Mouse (Mus musculus) limb, embryonic 14.5 days (tissue): ENCODE data around the gene Ngrn. TPM values are rescaled to one million over a fixed set of nuclear protein-coding genes. Genes with fewer than 3 reads are reported as not detected.

Experiments
- ATAC-seq: fragments of 200-750 bp; cut with Nextera tagmentation; 2 replicates; pipeline ENCODE4 v1.8.0; 2017; ENCODE audit warnings: low read depth, moderate number of reproducible peaks, moderate TSS enrichment; ENCODE audit not compliant: low FRiP score
- DNase-seq: peaks from one replicate; pipeline ENCODE4 v3.0.0-alpha.2; 2015; ENCODE audit warnings: low spot score
- H3K27ac ChIP-seq: fragments of 300-500 bp; sonication (generic); replicated peaks from 2 replicates; pipeline ENCODE4 v1.5.1; 2014; ENCODE audit warnings: low read depth, mild to moderate bottlenecking, low read length, moderate library complexity, mixed read lengths
- H3K27me3 ChIP-seq: fragments of 300-500 bp; sonication (generic); 2 replicates; pipeline ENCODE4 v1.6.1; 2014; ENCODE audit warnings: low read length, mixed read lengths; ENCODE audit not compliant: control insufficient read depth, insufficient read depth
- H3K36me3 ChIP-seq: fragments of 300-500 bp; sonication (generic); 2 replicates; pipeline ENCODE4 v1.6.1; 2014; ENCODE audit warnings: mild to moderate bottlenecking, low read length, moderate library complexity, mixed read lengths; ENCODE audit not compliant: control insufficient read depth, insufficient read depth
- H3K4me1 ChIP-seq: fragments of 300-500 bp; sonication (generic); 2 replicates; pipeline ENCODE4 v1.6.1; 2014; ENCODE audit warnings: antibody characterized with exemption, low read length, mixed read lengths; ENCODE audit not compliant: control insufficient read depth, insufficient read depth
- H3K4me2 ChIP-seq: fragments of 300-500 bp; sonication (generic); replicated peaks from 2 replicates; pipeline ENCODE4 v1.6.1; 2014; ENCODE audit warnings: low read depth, mild to moderate bottlenecking, low read length, moderate library complexity; ENCODE audit not compliant: severe bottlenecking
- H3K4me3 ChIP-seq: fragments of 300-500 bp; sonication (generic); replicated peaks from 2 replicates; pipeline ENCODE4 v1.5.1; 2014; ENCODE audit warnings: low read length
- H3K9ac ChIP-seq: fragments of 300-500 bp; sonication (generic); 2 replicates; pipeline ENCODE4 v1.6.1; 2014; ENCODE audit warnings: mild to moderate bottlenecking, low read depth, low read length, moderate library complexity; ENCODE audit not compliant: severe bottlenecking
- H3K9me3 ChIP-seq: fragments of 300-500 bp; sonication (generic); 2 replicates; pipeline ENCODE4 v1.6.1; 2016; ENCODE audit warnings: low read length; ENCODE audit not compliant: control insufficient read depth
- POLR2A ChIP-seq: fragments of 200-500 bp; IDR thresholded peaks from 2 replicates; pipeline ENCODE4 v1.8.0; 2012; ENCODE audit warnings: inconsistent platforms, mild to moderate bottlenecking, moderate library complexity, borderline replicate concordance; ENCODE audit not compliant: insufficient read depth, insufficient read length; ENCODE audit errors: extremely low read depth
- WGBS: fragments of 180-500 bp; shearing (Covaris S2); extraction: QIAGEN DNeasy Blood & Tissue Kit; methylation state at CpG from one replicate; pipeline ENCODE4 v1.1.7; 2014; 5-methylcytosine and 5-hydroxymethylcytosine counted together
- polyA plus RNA-seq, 2 experiments: library from polyadenylated mRNA; depleted of rRNA in 1 of 2; stranded (reverse) in 1 of 2; unstranded in 1 of 2; fragments of >200 nt; fragmentation: Nextera tagmentation in 1 of 2; extraction: Ambion mirVana in 1 of 2; gene quantifications; 2 replicates each; pipeline versions ENCODE4 v1.2.1 to v1.2.3; 2012 to 2014

The Ngrn gene
- polyA plus RNA-seq, 2 experiments, result 49.9 to 51.6 TPM

DNA sequence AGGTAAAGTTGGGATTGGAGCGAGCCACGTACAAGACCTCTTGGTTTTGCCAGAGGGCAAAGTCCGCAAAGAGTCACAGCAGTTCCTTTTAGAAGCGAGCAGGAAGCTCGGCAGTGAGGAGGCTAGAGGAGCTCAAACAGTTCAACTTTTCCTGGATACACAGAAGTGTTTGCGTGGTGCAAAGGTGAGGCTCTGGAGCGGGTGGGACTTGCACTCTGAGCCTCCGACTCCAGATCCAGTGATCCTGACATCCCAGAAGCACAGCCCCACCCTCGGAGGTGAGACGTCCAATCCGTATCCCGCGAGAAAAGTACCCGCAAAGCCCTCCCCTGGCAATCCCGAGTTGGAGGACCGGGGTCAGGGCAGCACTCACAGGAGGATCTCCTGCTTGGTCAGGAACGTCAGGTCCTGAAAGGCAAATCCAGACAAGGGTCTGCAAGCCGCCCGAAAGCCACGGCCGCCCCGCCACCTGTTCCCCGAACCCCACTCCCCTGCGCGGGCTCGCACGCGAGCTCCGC, 29.0 kb upstream of the Ngrn start:
- no peak for TF ChIP-seq POLR2A

GRCm38 (mm10) chr7:80232489-80233029, 28.5 kb upstream of the Ngrn start, which contains the start of the genes Cib1 and Gdpgp1:
Gene Cib1, minus strand, starts transcription at chr7:80232813.
Gene Gdpgp1, plus strand, starts transcription at chr7:80232865.
- peaks cover 9% of the 10 kb centered on the region for H3K36me3 ChIP-seq
- peaks cover 11% of the 10 kb centered on the region for H3K4me1 ChIP-seq
- H3K9me3 ChIP-seq, result no peaks in the 10 kb centered on the region
- WGBS, result under 1% methylated on average over 43 of the region's 56 CpGs
- H3K27me3 ChIP-seq, result no peaks in the 10 kb centered on the region
- ATAC-seq, result peak; percentile 98
- 0 out of 2 replicates have a peak, but pooled peaks have one; percentile 11 for TF ChIP-seq POLR2A
- H3K4me2 ChIP-seq, result peak within 1 kb of the TSS; percentile 94
- peak within 1 kb of the TSS; percentile 66 for H3K4me3 ChIP-seq
- peak within 1 kb of the TSS; percentile 62 for H3K9ac ChIP-seq
- peak; percentile 95 for DNase-seq
- no peak within 1 kb of the TSS; the same call in 1 of the 2 replicates for H3K27ac ChIP-seq

More for the DNA sequence above, 29.0 kb upstream of the Ngrn start:
- Histone ChIP-seq H3K4me2 (peak overlapping the region; percentile 94), H3K4me1 (peaks cover 11% of the 10 kb centered on the region), H3K4me3 (peak overlapping the region; percentile 66), H3K9me3 (no peaks in the 10 kb centered on the region), H3K27ac (no peak overlapping the region), H3K36me3 (peaks cover 14% of the 10 kb centered on the region), H3K9ac (peak overlapping the region; percentile 62), H3K27me3 (no peaks in the 10 kb centered on the region)
- DNase-seq, result no peak
- 0% methylated on average over 26 of the region's 29 CpGs for WGBS
- ATAC-seq, result peak; percentile 16; the same call in 1 of the 2 replicates

DNA sequence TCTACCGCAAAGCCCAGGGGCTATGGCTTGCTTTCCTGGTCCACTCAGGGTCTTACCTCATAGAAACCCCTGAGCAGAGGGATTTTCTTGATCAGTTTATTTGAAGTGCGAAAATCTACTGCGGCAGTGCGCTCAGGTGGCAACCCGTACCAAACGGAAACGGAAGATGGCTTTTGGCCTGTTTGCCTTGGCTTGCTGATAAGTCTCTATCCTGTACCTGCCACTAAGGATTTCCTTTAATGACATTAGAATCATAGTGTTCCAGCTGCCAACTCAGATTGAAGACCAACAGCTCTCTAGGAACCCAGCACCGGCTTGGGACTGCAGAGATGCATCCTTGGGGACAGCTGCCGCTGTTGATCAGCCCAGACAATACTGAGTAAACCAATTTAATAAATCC, 27.2 kb upstream of the Ngrn start:
- Histone ChIP-seq H3K4me2 (peak overlapping the region; percentile 94; the same call in 1 of the 2 replicates), H3K4me3 (no peak overlapping the region; the same call in 1 of the 2 replicates), H3K4me1 (peaks cover 11% of the 10 kb centered on the region), H3K9me3 (no peaks in the 10 kb centered on the region), H3K36me3 (peaks cover 6% of the 10 kb centered on the region), H3K27ac (no peak overlapping the region), H3K27me3 (no peaks in the 10 kb centered on the region), H3K9ac (no peak overlapping the region)
- TF ChIP-seq POLR2A, result no peak
- WGBS, result 78% methylated on average over 9 of the region's 9 CpGs
- ATAC-seq, result no peak
- DNase-seq, result no peak

GRCm38 (mm10) chr7:80238542-80238941, 22.5 kb upstream of the Ngrn start:
- no peak for TF ChIP-seq POLR2A
- Histone ChIP-seq H3K4me2 (no peak overlapping the region), H3K27ac (no peak overlapping the region), H3K4me3 (no peak overlapping the region), H3K36me3 (peaks cover 23% of the 10 kb centered on the region), H3K27me3 (no peaks in the 10 kb centered on the region), H3K4me1 (no peaks in the 10 kb centered on the region), H3K9me3 (no peaks in the 10 kb centered on the region), H3K9ac (no peak overlapping the region)
- WGBS, result 86% methylated on average over 10 of the region's 10 CpGs
- no peak for DNase-seq
- no peak for ATAC-seq

DNA sequence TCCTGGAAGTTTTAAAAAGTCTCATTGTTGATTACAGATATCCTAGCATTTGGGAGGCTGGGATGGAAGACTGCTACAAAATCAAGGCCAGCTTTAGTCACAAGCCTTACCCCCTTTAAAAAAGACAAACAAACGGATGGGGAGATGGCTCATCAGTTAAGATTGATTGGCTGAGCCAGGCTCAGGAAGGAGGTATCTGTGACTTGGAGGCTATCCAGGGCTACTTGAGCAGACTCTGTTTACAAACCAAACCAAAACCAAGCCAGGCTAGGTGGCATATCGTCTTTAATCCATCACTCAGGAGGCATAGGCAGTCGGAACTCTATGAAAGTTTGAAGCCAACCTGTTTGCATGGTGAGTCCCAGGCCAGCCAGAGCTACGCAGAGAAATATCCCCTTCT, 19.4 kb upstream of the Ngrn start:
- DNase-seq (no peak), ATAC-seq (no peak)
- Histone ChIP-seq H3K36me3 (peaks cover 23% of the 10 kb centered on the region), H3K27ac (no peak overlapping the region), H3K4me2 (no peak overlapping the region), H3K9ac (no peak overlapping the region), H3K4me1 (no peaks in the 10 kb centered on the region), H3K9me3 (peaks cover 3% of the 10 kb centered on the region; the same call in 1 of the 2 replicates), H3K27me3 (no peaks in the 10 kb centered on the region), H3K4me3 (no peak overlapping the region)
- no peak for TF ChIP-seq POLR2A
- WGBS, result 85% methylated on average over 4 of the region's 4 CpGs
